Mouse (Mus musculus) gastrocnemius, adult 18-20 months (tissue): ENCODE data around the gene 4933415F23Rik. TPM values are rescaled to one million over a fixed set of nuclear protein-coding genes. Genes with fewer than 3 reads are reported as not detected.

ENCODE experiments used
- DNase-seq: peaks from one replicate; pipeline ENCODE4 v3.0.0; 2021; ENCODE audit warnings: low spot score
- long read RNA-seq, 2 experiments: library from polyadenylated mRNA; stranded (forward); transcript quantifications; one replicate each; pipeline ENCODE4 v2.0.0; 2021
- total RNA-seq, 2 experiments: library from RNA; stranded (reverse); gene quantifications; 2 replicates each; pipeline ENCODE4 v1.2.3; 2021

The 4933415F23Rik gene
- total RNA-seq, result 10 to 100 TPM in 1 of 2 experiments, 1 to 10 TPM in 1; 3.7 to 29.0 TPM
- long read RNA-seq, experiment 1, partial matches to known transcripts, result 0 of 2 reads
- long read RNA-seq, experiment 1, other reads (novel, unspliced or antisense), result 0 of 2 reads
- long read RNA-seq, experiment 2, partial matches to known transcripts, result 0 of 1 reads
- long read RNA-seq, experiment 2, other reads (novel, unspliced or antisense), result 0 of 1 reads

DNA sequence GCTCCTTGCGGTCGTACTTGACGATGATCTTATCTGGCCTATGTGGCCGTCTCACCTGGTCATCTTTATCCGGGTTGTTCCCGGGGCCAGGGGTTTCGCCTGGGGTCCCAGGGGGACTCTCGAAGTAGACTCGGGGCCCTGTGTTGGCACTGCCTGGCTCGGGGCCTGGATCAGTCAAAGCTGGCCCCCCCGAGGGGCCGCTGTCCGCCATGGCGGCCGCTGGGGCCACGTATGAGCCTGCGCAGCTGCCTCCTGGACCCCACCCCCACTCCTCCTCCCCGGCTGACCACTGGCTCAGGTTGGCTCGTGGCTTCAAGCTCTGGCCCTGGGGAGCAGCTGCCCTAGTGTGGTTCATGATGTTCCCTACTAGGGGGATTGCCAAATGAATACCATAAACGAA, at the start of gene 4933415F23Rik:
Gene 4933415F23Rik (minus strand): TSS at position 233 of the 400 bp plus-strand sequence.
- no peak for DNase-seq

DNA sequence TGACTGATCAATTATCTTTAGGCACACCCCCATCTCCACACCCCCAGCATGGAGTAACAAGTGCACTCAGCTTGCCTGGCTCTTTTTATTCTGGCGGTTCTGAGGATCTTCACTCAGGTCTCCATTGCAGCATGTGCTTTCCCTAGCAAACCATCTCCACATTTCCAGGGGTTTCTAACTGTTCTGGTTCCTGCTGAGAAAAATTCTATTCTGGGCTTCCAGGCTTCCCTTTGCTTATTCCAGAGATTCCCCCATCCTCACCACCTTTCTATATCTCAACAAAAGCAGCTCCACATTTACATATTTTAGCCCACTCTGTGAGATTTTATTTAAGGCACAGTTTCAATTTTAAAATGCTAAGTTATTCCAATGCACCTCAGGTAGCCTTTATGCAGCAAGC, 49.7 kb upstream of the 4933415F23Rik start:
- DNase-seq, result no peak

DNA sequence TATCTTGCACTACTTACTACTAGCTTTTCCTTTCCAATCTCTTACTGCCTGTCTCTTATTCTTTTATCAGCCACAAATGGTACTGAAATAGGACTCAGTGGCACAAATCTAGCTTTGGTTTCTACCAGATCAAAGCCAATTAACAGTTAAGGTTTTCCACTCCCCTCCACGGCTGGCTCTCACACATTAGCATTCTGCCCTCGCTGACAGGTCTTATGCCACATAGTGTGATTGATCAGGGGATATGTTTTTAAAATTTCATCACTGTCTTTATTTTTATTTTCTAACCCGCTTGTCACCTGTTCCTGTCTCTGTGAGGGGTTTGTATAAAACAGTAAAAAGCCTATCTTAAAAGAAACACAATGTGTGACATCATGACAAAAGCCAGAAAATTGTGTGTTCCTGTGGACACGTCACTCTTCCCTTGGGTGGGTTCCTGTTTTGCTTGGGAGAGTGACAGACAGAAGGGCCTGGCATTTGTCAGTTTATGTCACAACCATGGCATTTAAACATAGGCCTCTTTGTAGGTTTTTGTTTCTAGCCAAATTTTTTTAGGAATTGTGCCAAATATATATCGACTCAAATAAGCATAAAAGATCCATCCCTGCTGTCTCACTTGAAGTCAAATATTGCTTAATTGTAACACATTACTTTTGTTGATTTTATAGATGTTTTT, 44.3 kb upstream of the 4933415F23Rik start:
- DNase-seq, result no peak

DNA sequence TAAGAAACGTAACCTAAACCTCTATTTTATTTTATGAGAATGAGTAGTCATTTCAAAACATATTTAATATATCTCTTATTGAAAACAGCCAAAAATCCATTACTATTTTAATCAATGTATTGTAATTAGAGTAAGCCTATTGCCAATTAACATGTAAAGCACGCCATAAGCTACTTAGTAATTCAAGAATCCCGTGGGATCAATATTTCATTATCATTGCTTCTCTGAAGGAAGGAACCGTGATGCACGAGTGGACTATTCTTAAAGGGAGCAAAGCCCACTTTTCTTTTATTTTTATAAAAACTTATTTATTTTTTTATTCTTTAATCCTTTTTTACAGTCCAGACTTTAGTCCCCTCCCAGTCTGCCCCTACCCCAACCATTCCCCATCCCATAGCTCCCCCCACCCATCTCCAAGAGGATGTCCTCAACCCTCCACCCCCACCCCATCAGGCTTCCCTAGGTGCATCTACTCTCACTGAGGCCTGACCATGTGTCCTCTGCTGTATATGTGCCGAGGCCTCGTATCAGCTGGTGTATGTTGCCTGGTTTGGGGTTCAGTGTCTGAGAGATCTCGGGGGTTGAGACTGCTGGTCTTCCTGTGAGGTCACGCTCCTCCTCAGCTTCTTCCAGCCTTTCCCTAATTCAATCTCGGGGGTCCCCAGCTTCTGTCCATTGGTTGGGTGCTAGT, 39.2 kb upstream of the 4933415F23Rik start:
- DNase-seq, result no peak

DNA sequence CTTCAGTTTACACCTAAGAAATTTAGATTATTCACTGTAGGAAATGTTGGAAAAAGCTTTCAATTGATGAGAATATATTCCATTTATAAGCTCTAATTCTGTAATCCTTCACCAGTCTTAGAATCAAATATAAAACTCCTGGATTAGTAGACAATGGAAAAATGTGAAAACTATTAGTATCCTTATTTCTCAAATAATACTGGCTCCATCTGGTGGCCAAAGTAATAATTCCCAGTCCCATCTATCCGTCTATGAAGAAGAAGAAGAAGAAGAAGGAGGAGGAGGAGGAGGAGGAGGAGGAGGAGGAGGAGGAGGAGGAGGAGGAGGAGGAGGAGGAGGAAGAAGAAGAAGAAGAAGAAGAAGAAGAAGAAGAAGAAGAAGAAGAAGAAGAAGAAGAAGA, 38.5 kb upstream of the 4933415F23Rik start:
- DNase-seq, result peak; percentile 57

DNA sequence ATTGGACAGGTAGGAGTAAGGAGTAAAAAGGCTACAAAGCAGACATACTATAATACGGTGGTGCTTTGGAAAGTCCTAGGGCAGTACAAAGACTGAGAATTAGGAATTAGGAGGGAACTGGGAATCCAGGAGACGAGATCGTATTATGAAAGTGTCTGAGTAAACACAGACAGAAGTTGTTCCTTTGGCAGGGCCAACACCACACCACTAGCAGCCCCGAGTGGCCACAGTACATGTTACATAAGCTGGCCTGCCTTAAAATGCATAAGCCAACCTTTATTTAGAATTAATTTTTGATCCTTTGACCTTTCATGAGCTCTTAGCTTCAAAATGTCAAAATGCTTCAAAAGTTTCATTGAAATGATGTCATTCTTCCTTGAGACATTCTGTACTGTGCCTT, 18.8 kb upstream of the 4933415F23Rik start:
- DNase-seq, result peak; percentile 30

DNA sequence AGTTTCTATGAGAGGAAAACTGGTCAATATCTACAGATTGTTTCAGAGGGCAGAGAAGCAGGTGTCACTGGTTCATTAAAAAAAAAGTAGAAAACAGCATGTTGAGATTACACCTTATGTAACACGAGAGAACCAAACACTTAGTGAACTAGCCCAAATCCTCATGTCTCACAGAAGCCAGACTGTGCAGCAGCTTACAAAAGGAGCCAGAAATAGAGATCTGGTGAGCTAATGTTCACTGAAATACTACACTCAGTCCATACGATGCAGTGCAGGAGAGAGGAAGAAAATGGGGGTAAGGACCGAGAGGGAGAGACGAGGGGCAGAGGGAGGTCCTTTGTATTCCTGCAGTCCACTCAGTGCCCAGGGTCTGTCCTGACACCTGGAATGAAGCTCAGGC, 17.4 kb upstream of the 4933415F23Rik start:
- DNase-seq, result no peak

DNA sequence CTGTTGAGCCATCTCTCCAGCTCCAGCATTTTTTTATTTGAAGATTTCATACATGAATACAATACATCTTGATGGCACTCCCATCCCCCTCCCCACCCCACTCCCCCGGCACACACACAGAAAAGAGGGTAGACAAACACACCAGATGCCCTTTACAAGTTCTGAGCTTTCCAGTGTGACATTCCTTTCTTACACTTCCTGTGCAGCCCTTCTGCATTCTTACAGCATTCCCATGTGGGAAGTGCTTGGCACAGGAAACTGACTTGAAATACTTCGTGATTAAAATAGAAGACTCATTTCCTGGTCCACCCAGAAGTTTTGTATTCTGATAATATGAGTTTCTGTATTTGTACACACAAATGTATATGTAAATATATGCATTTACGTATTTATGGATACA, 15.4 kb upstream of the 4933415F23Rik start:
- no peak for DNase-seq

DNA sequence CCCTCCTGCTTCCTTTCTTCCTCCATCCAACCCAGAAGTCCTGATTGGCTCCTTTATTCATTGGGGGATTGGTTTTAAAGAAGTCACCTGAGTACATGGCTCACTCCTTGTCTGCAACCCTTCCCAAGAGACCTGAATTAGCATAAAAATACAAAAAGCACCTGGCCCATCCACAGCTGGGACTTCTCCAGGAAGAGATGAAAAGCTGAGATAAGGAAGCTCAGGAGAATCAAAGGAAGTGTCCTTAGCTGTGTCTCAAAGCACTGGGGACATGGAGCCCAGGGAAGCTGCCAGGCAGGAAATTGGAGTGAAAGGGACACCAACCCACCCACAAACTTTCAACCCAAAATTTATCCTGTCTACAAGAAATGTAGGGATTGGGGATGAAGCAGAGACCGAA, 7.1 kb upstream of the 4933415F23Rik start:
- no peak for DNase-seq

DNA sequence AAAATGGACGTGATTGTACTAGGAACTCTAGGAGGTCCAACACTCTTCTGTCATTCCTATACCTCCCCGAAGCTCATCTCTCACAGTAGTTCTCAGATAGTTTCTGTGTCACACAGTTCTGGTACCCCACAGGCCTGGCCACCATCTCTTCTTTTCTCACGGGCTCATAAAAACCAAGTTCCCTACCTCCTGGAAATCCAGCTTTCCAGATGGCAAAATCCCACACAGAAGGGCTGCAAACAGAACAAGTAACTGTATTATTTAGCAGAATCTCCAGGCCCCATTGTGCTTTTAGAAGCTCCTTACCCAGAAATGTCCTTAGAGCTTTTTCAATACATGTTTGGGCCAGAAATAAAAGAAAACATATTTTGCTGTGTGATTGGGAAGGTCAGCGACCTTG, 828 bp upstream of the 4933415F23Rik start:
- no peak for DNase-seq

DNA sequence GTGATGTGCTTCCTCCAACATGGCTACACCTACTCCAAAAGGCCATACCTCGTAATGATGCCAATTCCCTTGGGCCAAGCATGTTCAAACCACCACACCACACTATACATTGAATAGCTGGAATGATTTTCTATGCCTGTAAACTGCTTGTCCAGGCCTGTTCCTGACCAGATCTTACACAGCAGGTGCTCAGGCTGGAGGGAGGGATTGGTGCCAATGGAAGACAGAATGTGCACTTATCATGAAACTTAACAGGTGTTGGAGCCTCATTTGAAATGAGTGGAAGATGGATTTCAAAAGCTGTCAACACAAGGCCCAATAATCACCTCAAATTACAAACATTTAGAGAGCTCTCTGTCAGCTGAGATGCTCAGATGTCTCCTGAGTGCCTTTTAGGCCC, 2.3 kb downstream of the 4933415F23Rik start:
- DNase-seq, result no peak

DNA sequence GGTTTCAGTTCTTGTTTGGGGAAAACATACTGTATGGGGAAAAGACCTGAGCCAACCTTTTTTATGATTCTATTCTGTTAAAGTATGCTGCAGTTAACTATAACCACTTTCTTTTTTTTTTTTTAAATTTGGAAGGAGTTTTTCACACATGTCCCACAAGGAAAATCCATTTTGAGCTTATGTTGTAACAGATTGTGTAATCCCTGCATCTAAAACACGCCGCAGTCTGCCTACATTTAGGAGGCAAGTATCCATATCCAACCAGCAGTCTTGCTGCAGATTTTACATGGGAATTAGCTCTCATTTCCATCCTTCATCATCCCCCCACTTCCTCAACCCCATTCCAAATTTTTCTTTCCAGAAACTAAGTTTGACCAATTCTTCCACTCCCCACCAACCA, 3.6 kb downstream of the 4933415F23Rik start:
- no peak for DNase-seq

DNA sequence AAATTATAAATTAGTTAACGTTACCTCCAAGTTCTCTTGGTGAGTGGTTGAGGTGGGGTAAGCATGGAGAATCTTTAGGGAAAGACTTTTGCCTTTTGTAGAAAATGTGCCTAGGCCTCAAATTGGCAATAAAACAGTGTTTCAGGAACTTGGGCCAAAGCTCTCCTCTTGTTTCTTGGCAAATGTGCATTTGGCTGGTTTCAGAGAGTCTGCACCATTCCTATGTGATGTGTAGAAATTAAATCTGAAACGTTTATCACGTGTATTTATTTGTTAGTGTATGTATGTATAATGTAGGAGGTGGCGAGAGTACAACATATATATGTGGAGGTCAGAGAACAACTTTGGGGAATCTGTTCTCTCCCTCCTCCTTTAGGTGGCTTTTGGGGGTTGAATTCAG, 4.1 kb downstream of the 4933415F23Rik start:
- DNase-seq, result no peak

DNA sequence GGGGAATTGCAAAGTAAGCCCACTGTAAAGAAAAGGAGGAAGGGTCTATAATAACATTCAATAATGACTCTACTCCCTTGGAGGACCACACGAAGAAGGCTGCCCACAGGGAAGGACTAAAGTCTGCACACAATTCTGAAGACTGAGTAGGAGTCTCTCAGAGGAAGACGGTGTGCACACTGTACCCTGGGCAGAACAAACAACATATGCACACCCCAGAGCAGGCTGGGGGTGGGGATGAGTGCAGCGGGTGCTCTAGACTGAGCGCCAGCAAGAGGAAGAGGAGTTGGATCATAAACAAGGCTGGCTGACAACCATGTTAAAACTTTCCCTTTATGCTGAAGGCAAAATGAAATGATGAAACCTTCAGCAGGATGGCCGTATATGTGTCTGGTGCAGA, 34.3 kb downstream of the 4933415F23Rik start:
- no peak for DNase-seq

DNA sequence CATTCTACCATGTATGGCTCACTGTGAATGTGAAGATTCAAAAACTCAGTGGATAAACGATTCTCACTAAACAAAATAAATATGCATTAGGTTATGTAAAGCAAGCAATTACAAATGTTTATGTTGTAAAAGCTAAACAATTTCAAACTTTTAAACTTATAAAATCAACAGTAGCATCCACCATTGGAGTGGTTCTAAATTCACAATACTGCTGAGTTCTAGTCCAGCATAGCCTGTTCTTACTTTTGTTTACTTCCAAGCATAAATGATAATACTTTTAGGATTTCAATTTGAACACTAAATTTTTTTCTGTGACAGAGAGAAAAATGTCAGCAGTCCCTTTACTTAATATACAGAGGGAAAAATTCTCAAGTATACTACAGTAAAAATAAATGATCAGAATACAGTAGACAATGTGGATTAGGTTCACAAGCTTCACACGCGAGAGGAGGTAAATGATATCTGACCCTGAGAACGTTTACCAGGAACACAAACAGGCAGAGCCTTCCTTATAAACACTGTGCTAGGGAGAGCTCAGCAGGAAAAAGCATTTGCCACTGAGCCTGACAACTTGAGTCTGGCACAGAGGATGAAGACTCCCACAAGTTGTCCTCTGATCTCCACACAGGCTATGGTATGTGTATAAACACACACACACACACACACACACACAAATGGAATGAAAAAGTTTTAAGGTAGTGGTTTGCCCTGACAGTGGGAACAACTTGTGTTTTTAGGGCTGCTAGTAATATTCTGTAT, 37.2 kb downstream of the 4933415F23Rik start:
- DNase-seq, result no peak

DNA sequence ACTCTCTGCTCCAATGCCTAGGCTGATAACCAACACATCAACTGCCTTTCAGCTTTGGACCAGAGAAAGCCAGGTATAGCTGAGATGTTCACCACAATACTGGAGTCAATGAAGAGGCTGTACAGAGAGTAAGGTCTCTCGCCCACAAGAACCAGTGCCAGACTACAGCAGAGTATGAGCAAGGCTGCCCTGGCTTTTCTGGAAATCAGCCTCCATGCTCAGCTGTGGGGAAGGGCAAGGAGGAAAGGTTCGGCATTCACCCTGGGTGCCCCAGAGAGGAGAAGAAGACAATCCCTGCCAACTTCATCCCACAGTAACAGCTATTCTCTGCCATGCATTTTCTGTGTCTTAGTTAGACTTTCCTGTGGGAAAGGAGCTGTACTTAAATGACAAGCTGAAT, 38.1 kb downstream of the 4933415F23Rik start:
- no peak for DNase-seq

DNA sequence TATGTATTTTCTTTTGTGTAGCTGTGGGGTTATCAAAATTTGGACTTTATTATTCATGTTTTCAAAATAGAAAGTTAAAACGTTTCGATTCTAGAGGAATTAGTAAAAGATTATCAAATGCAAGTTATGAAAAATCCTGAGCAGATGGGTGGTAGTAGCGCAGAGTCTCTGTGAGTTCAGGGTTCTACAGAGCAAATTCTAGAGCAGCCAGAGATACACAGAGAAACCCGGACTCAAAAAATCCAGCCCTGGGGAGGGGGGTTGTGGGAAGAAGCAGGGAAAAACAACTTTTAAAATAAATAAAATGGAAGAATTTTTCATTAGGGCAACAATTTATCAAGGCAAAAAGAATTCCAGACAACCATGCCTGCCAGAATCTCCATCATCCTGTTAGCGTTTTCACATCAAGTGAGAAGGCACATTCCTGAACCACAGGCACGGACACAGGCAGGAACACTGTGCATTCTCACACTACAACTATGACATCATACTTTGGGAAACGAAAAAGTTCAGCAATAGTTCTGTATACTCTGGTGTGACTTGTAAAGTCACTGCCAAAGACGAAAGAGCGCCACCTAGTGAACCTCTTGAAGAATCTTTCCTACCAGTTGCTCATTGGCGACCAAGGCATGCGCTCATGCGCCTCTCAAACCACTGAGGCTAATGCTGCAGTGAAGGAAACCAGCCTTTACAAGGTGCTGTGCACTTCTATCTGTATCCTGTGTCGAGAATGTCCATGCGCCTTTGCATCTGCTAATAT, 40.3 kb downstream of the 4933415F23Rik start:
- peak; percentile 7 for DNase-seq

DNA sequence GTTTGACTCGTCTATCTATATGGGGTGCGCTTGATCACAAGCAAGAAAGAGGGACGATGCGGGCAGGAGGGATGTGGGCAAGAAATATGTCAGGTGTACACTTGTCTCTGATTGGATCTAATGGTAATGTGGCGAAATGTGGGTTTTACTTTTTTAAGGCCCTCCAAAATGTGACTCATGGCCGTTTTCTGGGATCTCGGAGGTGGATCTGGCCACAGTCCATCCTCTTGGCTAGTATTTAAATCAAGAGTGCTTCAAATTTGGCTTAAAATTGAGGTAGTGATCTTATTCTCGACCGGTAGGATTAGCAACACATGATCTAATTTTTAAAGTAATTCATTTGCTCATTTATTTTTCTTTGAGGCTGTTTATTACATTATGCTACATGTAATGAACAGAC, 42.0 kb downstream of the 4933415F23Rik start:
- DNase-seq, result no peak
